Mouse (Mus musculus) olfactory bulb, adult 2 months (tissue): ENCODE measurements around the gene Shc3. TPM values are rescaled to one million over a fixed set of nuclear protein-coding genes. Genes with fewer than 3 reads are reported as not detected.

Experiments used
- H3K27ac ChIP-seq: fragments of 200-500 bp; 2 replicates; pipeline ENCODE4 v1.5.1; 2012; ENCODE audit warnings: low read depth, low read length; ENCODE audit not compliant: insufficient read depth
- H3K4me1 ChIP-seq: fragments of 200-500 bp; 2 replicates; pipeline ENCODE4 v1.6.1; 2012; ENCODE audit warnings: low read length; ENCODE audit not compliant: control insufficient read depth, insufficient read depth
- H3K4me3 ChIP-seq: fragments of 200-500 bp; 2 replicates; pipeline ENCODE4 v1.5.1; 2012; ENCODE audit warnings: mild to moderate bottlenecking, low read depth, low read length, moderate library complexity; ENCODE audit not compliant: insufficient read depth
- CTCF ChIP-seq: fragments of 200-500 bp; IDR thresholded peaks from 2 replicates; pipeline ENCODE4 v1.5.1; 2012; ENCODE audit warnings: low read depth, mild to moderate bottlenecking, low read length, moderate library complexity; ENCODE audit not compliant: insufficient read depth
- POLR2A ChIP-seq: fragments of 200-500 bp; IDR thresholded peaks from 2 replicates; pipeline ENCODE4 v1.6.1; 2012; ENCODE audit warnings: mild to moderate bottlenecking, low read depth, low read length, moderate library complexity; ENCODE audit not compliant: insufficient read depth
- WGBS: fragments of 180-500 bp; shearing (Covaris S2); methylation state at CpG from one replicate; pipeline ENCODE4 v1.1.7; 2018; 5-methylcytosine and 5-hydroxymethylcytosine counted together
- polyA plus RNA-seq: library from polyadenylated mRNA; stranded (reverse); fragments of >200 nt; gene quantifications from 2 replicates; pipeline ENCODE4 v1.2.4, GENCODE M21; 2012; ENCODE audit warnings: low replicate concordance; ENCODE audit not compliant: missing spikeins, insufficient read depth, insufficient read length

Gene Shc3
- polyA plus RNA-seq, 1 experiment, result not detected

DNA sequence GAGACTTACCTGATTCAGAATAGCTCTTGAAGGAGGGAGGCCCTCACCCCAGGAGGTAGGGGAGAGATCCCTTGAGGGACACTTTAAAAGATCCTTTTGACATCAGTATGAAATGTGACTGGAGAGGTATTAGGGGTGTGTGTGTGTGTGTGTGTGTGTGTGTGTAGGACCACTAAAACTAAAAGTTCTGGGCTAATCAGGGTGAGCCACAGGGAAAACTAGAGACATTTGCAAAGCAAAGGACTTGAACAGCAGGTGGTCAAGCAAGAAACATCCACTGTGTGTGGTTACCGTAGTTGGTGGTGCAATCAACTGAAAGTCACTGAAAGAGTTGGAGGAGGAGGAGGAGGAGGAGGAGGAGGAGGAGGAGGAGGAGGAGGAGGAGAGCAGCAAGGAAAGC is 177.0 kb downstream of the Shc3 start:
- 60% methylated on average over 1 of the region's 1 CpGs for WGBS
- no peak overlapping the region for H3K4me3 ChIP-seq
- TF ChIP-seq POLR2A (no peak), CTCF (no peak)
- peaks cover 4% of the 10 kb centered on the region; the same call in 1 of the 2 replicates for H3K4me1 ChIP-seq
- no peak overlapping the region for H3K27ac ChIP-seq

DNA sequence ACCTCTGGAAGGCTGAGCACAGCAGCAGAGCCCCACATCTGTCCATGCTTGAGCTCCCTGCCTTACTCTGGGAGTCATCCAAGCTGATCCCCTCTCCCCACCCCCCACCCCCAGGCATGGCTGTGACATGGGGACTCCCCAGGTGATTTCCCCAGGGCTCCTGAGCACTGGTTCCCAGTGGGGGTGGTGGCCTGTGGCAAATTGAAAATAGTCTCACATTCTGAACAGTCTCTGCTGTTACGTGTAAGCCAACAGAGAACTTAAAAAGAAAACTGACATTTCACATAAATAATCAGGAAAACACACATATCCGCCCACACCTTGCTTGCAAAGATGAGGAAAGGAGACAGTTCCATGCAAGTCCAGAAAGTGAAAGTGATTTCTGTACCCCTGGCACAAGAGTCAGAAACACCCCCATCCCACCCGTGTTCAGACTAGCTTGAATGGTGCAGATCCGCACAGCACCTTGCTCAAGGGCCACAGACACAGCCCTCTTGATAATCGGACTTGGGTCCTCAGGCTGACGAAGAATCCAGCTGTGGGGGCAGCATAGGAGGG is 177.8 kb downstream of the Shc3 start:
- H3K27ac ChIP-seq, result no peak overlapping the region
- no peak overlapping the region for H3K4me3 ChIP-seq
- no peak for TF ChIP-seq POLR2A
- TF ChIP-seq CTCF, result no peak
- 94% methylated on average over 6 of the region's 6 CpGs for WGBS
- peaks cover 4% of the 10 kb centered on the region; the same call in 1 of the 2 replicates for H3K4me1 ChIP-seq

DNA sequence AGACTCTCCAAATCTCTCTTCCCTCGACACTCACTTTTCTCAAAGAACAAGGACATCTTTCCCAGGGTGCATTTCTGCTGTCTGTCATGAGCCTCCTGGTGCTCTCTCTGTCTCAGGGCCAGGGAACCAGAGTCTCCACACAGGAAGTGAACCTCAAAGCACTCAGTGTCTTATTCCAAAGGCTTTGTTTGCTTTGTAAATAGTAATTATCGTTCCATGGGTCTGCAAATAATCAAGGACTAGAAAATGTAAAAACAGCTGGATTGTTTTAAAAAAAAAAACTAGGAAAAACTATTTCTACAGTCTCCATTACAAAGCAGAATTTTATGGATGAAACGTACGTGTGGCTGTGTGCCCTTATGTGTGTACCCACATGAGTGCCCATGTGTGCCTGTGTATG is 178.8 kb downstream of the Shc3 start:
- H3K4me1 ChIP-seq, result peaks cover 4% of the 10 kb centered on the region; the same call in 1 of the 2 replicates
- no peak overlapping the region for H3K4me3 ChIP-seq
- 38% methylated on average over 4 of the region's 4 CpGs for WGBS
- H3K27ac ChIP-seq, result no peak overlapping the region
- TF ChIP-seq CTCF (no peak), POLR2A (no peak)

DNA sequence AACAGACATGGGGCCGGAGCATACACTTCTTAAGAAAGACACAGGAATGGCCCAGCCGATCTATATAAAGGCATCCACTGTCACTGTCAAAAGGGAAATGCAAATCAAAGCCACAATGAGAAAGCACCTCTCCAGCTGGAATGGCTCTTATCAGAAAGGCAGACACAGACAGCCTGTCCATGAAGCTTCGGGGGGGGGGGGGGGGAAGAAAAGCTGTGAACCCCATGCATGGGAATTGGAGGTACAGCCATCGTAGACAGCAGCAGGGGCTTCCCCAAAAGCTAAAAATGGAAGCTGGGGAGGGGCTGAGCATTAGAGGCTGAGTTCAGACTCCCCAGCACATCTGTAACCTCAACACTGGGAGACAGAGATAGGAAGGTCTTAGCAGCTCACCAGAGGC is 181.3 kb downstream of the Shc3 start:
- TF ChIP-seq CTCF (no peak), POLR2A (no peak)
- H3K27ac ChIP-seq, result no peak overlapping the region
- H3K4me1 ChIP-seq, result peaks cover 4% of the 10 kb centered on the region; the same call in 1 of the 2 replicates
- 59% methylated on average over 4 of the region's 4 CpGs for WGBS
- no peak overlapping the region for H3K4me3 ChIP-seq

DNA sequence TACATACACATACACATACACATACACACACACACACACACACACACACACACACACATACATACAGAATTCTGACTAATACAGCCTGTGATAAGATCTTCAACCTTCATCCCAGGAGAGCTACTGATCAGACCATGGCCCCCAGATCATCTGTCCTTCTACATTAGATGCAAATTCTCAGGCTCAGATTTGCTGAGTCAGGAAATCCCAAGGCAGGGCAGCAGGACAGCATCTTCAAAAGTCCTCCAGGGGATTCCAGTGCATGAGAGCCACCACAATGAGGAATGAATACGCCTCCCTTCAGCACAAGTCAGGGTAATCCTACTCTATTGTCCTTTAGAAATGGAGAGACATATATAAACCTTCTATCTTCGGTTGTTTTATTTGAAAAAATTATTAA is 184.3 kb downstream of the Shc3 start:
- no peak overlapping the region for H3K4me3 ChIP-seq
- no peak overlapping the region for H3K27ac ChIP-seq
- WGBS, result 90% methylated on average over 2 of the region's 2 CpGs
- no peaks in the 10 kb centered on the region for H3K4me1 ChIP-seq
- TF ChIP-seq POLR2A, result no peak
- TF ChIP-seq CTCF, result no peak

DNA sequence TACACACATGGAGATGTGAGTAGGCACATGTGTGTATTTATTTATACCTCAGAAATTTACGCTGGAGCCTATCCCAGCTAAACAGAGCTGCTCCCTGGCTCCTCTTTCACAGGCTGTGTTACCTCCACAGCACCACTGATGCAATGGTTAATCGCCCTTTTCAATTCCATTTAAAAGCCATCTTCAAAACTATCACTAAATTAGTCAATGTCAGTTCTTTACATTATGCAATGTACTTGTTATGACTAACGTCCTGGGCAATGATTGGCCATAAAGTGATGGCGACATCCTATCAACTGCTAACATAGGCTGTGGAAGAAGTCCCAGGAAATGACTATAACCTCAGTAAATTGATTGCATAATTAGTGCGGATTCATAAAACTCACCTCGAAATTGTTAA is 187.7 kb downstream of the Shc3 start:
- Histone ChIP-seq H3K4me3 (no peak overlapping the region), H3K27ac (no peak overlapping the region), H3K4me1 (no peaks in the 10 kb centered on the region)
- 95% methylated on average over 6 of the region's 6 CpGs for WGBS
- TF ChIP-seq POLR2A (no peak), CTCF (no peak)

Other genes starting within 250 kb of the Shc3 start
- gene S1pr3, start 160.8 kb downstream of the Shc3 start, polyA plus RNA-seq, result not detected in 2 replicates
- not detected in 2 replicates for gene Cks2, start 75.8 kb upstream of the Shc3 start, polyA plus RNA-seq
- not detected in 2 replicates for gene Secisbp2, start 82.3 kb upstream of the Shc3 start, polyA plus RNA-seq
- 104 TPM in 1 of 2 replicates, not detected in the other for gene Sema4d, start 224.3 kb upstream of the Shc3 start, polyA plus RNA-seq